Mouse (Mus musculus) hindbrain, embryonic 12.5 days (tissue): ENCODE measurements around the gene 1700113H08Rik. TPM values are rescaled to one million over a fixed set of nuclear protein-coding genes. Genes with fewer than 3 reads are reported as not detected.

ENCODE experiments used
- ATAC-seq: fragments of 200-750 bp; cut with Nextera tagmentation; 2 replicates; pipeline ENCODE4 v1.8.0; 2017; ENCODE audit warnings: moderate TSS enrichment; ENCODE audit not compliant: low FRiP score
- H3K27ac ChIP-seq: fragments of 300-500 bp; sonication (generic); 2 replicates; pipeline ENCODE4 v1.5.1; 2016; ENCODE audit warnings: mild to moderate bottlenecking
- H3K27me3 ChIP-seq: fragments of 300-500 bp; sonication (generic); 2 replicates; pipeline ENCODE4 v1.6.1; 2016; ENCODE audit warnings: mild to moderate bottlenecking
- H3K36me3 ChIP-seq: fragments of 300-500 bp; sonication (generic); 2 replicates; pipeline ENCODE4 v1.6.1; 2016; ENCODE audit warnings: mild to moderate bottlenecking
- H3K4me1 ChIP-seq: fragments of 300-500 bp; sonication (generic); 2 replicates; pipeline ENCODE4 v1.6.1; 2016
- H3K4me2 ChIP-seq: fragments of 300-500 bp; sonication (generic); replicated peaks from 2 replicates; pipeline ENCODE4 v1.6.1; 2016; ENCODE audit warnings: mild to moderate bottlenecking
- H3K4me3 ChIP-seq: fragments of 300-500 bp; sonication (generic); 2 replicates; pipeline ENCODE4 v1.5.1; 2016; ENCODE audit warnings: mild to moderate bottlenecking
- H3K9ac ChIP-seq: fragments of 300-500 bp; sonication (generic); 2 replicates; pipeline ENCODE4 v1.6.1; 2016; ENCODE audit warnings: mild to moderate bottlenecking, moderate library complexity
- H3K9me3 ChIP-seq: fragments of 300-500 bp; sonication (generic); replicated peaks from 2 replicates; pipeline ENCODE4 v1.6.1; 2016; ENCODE audit warnings: mild to moderate bottlenecking
- WGBS: fragments of 180-500 bp; shearing (Covaris S2); methylation state at CpG from one replicate; pipeline ENCODE4 v1.1.7; 2016; 5-methylcytosine and 5-hydroxymethylcytosine counted together
- polyA plus RNA-seq: library from polyadenylated mRNA; unstranded; fragments of >200 nt; fragmentation: Nextera tagmentation; extraction: Ambion mirVana; gene quantifications from 2 replicates; pipeline ENCODE4 v1.2.1, GENCODE M21; 2016

The 1700113H08Rik gene
- polyA plus RNA-seq, 1 experiment from 2014 or later, result 0.30 TPM

- Histone ChIP-seq H3K9ac (no peak overlapping the region), H3K4me2 (peak overlapping the region; percentile 42; the same call in 1 of the 2 replicates), H3K4me3 (no peak overlapping the region), H3K9me3 (no peaks in the 10 kb centered on the region), H3K36me3 (no peaks in the 10 kb centered on the region), H3K4me1 (peaks cover 28% of the 10 kb centered on the region), H3K27me3 (peaks cover 2% of the 10 kb centered on the region), H3K27ac (peak overlapping the region; percentile 52; the same call in 1 of the 2 replicates)
- WGBS, result 27% methylated on average over 5 of the region's 5 CpGs
- ATAC-seq, result no peak
These were observed 20.8 kb upstream of the 1700113H08Rik start for GRCm38 (mm10) chr10:87037062-87037461.

DNA sequence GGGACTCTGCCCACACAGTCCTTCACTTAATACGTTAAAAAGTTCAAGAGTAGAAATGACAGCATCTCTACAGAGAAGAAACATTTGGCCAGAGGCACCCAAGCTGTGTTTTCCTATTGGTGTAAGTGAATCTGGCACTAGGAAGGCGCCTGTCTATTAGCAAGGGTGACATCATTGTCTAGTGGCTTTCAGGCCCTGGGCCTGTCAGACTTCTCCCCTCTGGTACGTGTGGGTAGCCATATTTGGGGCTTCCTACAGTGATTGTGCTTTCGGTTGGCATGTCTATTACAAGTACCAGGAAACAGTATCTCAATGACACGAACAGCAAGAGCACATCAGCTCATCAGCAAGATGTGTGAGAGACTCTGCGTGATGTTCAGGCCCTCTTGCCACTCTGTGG lies 18.5 kb upstream of the 1700113H08Rik start:
- Histone ChIP-seq H3K27ac (no peak overlapping the region), H3K27me3 (peaks cover 9% of the 10 kb centered on the region), H3K4me1 (peaks cover 28% of the 10 kb centered on the region), H3K4me2 (no peak overlapping the region), H3K36me3 (no peaks in the 10 kb centered on the region), H3K4me3 (no peak overlapping the region), H3K9ac (no peak overlapping the region), H3K9me3 (no peaks in the 10 kb centered on the region)
- WGBS, result 90% methylated on average over 6 of the region's 6 CpGs
- ATAC-seq, result no peak

GRCm38 (mm10) chr10:87039800-87040199 lies 18.0 kb upstream of the 1700113H08Rik start:
- no peak overlapping the region for H3K9ac ChIP-seq
- no peak for ATAC-seq
- no peak overlapping the region for H3K4me3 ChIP-seq
- no peak overlapping the region for H3K4me2 ChIP-seq
- no peak overlapping the region for H3K27ac ChIP-seq
- H3K9me3 ChIP-seq, result no peaks in the 10 kb centered on the region
- 86% methylated on average over 3 of the region's 3 CpGs for WGBS
- H3K27me3 ChIP-seq, result peaks cover 9% of the 10 kb centered on the region
- H3K4me1 ChIP-seq, result peaks cover 27% of the 10 kb centered on the region
- no peaks in the 10 kb centered on the region for H3K36me3 ChIP-seq

DNA sequence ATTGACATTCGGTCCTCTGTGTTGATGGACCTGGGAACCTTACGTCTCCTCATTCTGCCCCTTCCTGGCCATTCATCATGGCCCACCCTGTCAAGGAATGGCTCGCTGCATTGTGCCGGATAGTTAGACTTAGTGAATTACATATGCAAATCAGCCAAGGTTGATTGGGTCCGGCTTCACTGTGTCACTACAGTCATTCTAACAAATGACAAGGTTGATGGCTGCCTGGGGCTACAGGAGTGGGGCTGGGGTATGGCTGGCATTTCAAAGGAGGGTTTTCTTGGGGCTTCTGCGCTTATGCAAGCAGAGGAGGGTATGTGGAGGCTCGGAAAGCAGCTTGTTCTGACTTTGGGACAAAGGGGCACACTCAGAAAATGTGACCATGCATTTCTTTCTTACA lies 16.6 kb upstream of the 1700113H08Rik start:
- Histone ChIP-seq H3K4me1 (peaks cover 13% of the 10 kb centered on the region), H3K9ac (no peak overlapping the region), H3K36me3 (no peaks in the 10 kb centered on the region), H3K4me2 (no peak overlapping the region), H3K9me3 (no peaks in the 10 kb centered on the region), H3K27ac (no peak overlapping the region), H3K4me3 (no peak overlapping the region), H3K27me3 (peaks cover 9% of the 10 kb centered on the region)
- ATAC-seq, result peak; percentile 62
- WGBS, result 46% methylated on average over 7 of the region's 7 CpGs

DNA sequence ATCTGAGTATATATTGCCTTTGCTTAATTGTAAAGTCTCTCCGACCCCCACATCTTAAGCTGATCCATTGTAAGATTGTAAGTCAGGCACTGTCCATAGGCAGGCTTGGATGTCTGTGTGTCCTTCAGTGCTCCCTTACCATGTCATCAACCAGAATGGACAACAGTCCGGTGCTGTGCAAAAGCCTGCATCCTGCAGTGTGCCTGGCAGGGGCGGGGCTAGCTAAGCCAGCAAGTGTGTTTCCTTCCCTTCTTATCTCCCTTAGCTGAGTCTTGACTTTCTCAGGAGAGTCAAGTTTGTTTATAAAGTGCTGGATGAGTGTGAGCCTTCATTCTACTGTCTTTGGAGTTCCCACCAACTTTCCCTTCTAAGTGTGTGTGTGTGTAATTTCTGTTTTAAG lies 12.6 kb upstream of the 1700113H08Rik start:
- Histone ChIP-seq H3K36me3 (no peaks in the 10 kb centered on the region), H3K9ac (no peak overlapping the region), H3K9me3 (no peaks in the 10 kb centered on the region), H3K4me3 (no peak overlapping the region), H3K4me1 (0 out of 2 replicates have a peak, but pooled peaks cover 5% of the 10 kb centered on the region), H3K27ac (no peak overlapping the region), H3K27me3 (peaks cover 7% of the 10 kb centered on the region; the same call in 1 of the 2 replicates), H3K4me2 (no peak overlapping the region)
- 72% methylated on average over 3 of the region's 3 CpGs for WGBS
- no peak for ATAC-seq

GRCm38 (mm10) chr10:87046469-87046868 lies 11.4 kb upstream of the 1700113H08Rik start:
- no peak overlapping the region for H3K9ac ChIP-seq
- ATAC-seq, result no peak
- H3K4me2 ChIP-seq, result no peak overlapping the region
- no peaks in the 10 kb centered on the region for H3K9me3 ChIP-seq
- WGBS, result 18% methylated on average over 6 of the region's 6 CpGs
- H3K36me3 ChIP-seq, result no peaks in the 10 kb centered on the region
- peaks cover 7% of the 10 kb centered on the region; the same call in 1 of the 2 replicates for H3K27me3 ChIP-seq
- H3K4me1 ChIP-seq, result 0 out of 2 replicates have a peak, but pooled peaks cover 5% of the 10 kb centered on the region
- no peak overlapping the region for H3K4me3 ChIP-seq
- no peak overlapping the region for H3K27ac ChIP-seq

- H3K9me3 ChIP-seq, result no peaks in the 10 kb centered on the region
- no peak overlapping the region for H3K27ac ChIP-seq
- no peak overlapping the region for H3K4me3 ChIP-seq
- no peak overlapping the region for H3K4me2 ChIP-seq
- 85% methylated on average over 10 of the region's 10 CpGs for WGBS
- H3K27me3 ChIP-seq, result peaks cover 7% of the 10 kb centered on the region; the same call in 1 of the 2 replicates
- H3K9ac ChIP-seq, result no peak overlapping the region
- H3K36me3 ChIP-seq, result no peaks in the 10 kb centered on the region
- ATAC-seq, result no peak
- H3K4me1 ChIP-seq, result 0 out of 2 replicates have a peak, but pooled peaks cover 5% of the 10 kb centered on the region
These were observed 10.8 kb upstream of the 1700113H08Rik start for GRCm38 (mm10) chr10:87046931-87047468.

DNA sequence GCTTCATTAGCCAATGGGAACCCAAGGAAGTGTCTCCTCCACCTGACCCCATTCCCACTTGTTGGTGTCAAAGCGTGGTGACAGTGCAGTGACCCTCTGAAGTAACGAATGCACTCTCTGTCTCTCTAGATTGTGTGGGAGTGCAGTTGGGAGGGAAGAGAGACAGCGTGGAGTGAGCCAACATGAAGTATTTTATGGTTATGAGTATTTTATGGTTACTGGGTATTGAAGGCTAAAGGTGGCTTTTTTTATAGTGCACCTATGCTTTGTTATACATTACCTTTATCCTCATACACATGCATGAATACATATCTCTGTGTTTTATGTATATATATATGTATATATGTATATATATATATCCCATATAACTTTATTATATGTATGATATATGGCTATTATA lies 8.7 kb upstream of the 1700113H08Rik start:
- Histone ChIP-seq H3K4me2 (no peak overlapping the region), H3K9me3 (no peaks in the 10 kb centered on the region), H3K36me3 (no peaks in the 10 kb centered on the region), H3K9ac (no peak overlapping the region), H3K27me3 (peaks cover under 1% of the 10 kb centered on the region; the same call in 1 of the 2 replicates), H3K27ac (no peak overlapping the region), H3K4me1 (0 out of 2 replicates have a peak, but pooled peaks cover 5% of the 10 kb centered on the region), H3K4me3 (no peak overlapping the region)
- ATAC-seq, result no peak
- 79% methylated on average over 3 of the region's 3 CpGs for WGBS

- no peak overlapping the region for H3K4me3 ChIP-seq
- no peaks in the 10 kb centered on the region for H3K36me3 ChIP-seq
- ATAC-seq, result no peak
- H3K9ac ChIP-seq, result no peak overlapping the region
- 0 out of 2 replicates have a peak, but pooled peaks cover under 1% of the 10 kb centered on the region for H3K4me1 ChIP-seq
- no peak overlapping the region for H3K4me2 ChIP-seq
- no peak overlapping the region for H3K27ac ChIP-seq
- peaks cover 7% of the 10 kb centered on the region; the same call in 1 of the 2 replicates for H3K27me3 ChIP-seq
- 62% methylated on average over 4 of the region's 4 CpGs for WGBS
- H3K9me3 ChIP-seq, result no peaks in the 10 kb centered on the region
These were observed 6.1 kb upstream of the 1700113H08Rik start for GRCm38 (mm10) chr10:87051714-87052113.

DNA sequence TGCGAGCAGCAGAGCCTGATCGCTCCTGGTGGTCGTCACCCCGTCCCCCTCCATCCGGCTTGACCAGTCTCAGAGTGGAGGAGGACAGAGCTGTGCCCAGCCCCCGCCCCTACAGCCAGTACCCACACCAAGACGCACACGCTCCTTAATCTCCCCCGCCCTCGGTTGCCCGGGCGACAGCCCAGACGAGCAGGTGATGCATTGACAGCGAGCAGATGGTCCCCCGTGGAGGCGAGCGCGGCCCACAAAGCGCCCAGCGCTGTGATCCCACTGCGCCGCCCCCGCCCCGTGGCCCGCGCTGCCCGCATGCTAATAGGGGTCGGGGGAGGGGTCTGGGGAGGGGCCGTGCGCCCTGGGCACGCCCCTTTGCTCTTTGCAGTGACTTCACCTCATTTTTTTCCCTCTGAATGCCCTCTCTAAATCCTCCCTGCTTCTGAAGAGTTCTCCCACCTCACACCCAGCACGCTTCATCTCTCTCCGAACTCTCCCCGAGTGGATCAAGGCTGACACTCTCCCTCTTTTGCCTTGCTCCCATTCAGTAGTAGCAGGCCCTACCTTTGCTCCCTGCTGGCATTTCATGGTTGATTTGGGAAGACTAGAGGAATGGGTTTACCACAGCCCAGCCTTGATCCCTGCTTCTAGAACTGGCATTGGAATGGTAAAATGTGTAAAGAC lies 543 bp downstream of the 1700113H08Rik start:
- no peaks in the 10 kb centered on the region for H3K36me3 ChIP-seq
- ATAC-seq, result peak; percentile 96
- H3K9me3 ChIP-seq, result no peaks in the 10 kb centered on the region
- peak overlapping the region; percentile 42 for H3K4me3 ChIP-seq
- peak overlapping the region; percentile 85 for H3K27ac ChIP-seq
- peak overlapping the region; percentile 67 for H3K4me2 ChIP-seq
- H3K4me1 ChIP-seq, result peaks cover 12% of the 10 kb centered on the region
- H3K27me3 ChIP-seq, result peaks cover 7% of the 10 kb centered on the region; the same call in 1 of the 2 replicates
- peak overlapping the region; percentile 54 for H3K9ac ChIP-seq
- 0% methylated on average over 27 of the region's 34 CpGs for WGBS

- peak overlapping the region; percentile 67 for H3K4me2 ChIP-seq
- peak overlapping the region; percentile 42 for H3K4me3 ChIP-seq
- WGBS, result 10% methylated on average over 9 of the region's 9 CpGs
- H3K27ac ChIP-seq, result peak overlapping the region; percentile 85
- H3K4me1 ChIP-seq, result peaks cover 12% of the 10 kb centered on the region
- peak; percentile 70 for ATAC-seq
- H3K9me3 ChIP-seq, result no peaks in the 10 kb centered on the region
- H3K27me3 ChIP-seq, result peaks cover 7% of the 10 kb centered on the region; the same call in 1 of the 2 replicates
- H3K9ac ChIP-seq, result peak overlapping the region; percentile 54
- H3K36me3 ChIP-seq, result no peaks in the 10 kb centered on the region
These were observed 1.1 kb downstream of the 1700113H08Rik start for GRCm38 (mm10) chr10:87058926-87059325.

DNA sequence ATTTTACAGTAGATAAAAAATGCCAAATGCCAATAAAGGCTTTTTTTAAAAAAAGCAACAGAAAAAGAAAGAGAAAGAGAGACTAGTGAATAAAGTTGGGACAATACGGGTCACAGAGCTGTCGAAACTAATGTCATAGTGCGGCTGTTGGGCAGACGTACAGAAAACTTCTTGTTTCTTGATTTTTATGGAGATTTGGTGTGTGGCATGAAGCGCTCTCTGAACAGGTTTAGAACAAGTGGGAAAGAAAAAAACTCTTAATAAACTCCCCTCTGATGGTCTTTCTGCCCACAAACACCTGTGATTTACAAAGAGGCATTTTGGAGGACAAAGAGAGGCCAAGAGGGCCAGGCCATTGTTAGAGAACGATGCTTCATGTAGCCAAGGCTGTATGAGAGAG lies 1.6 kb downstream of the 1700113H08Rik start:
- H3K9ac ChIP-seq, result no peak overlapping the region
- H3K4me1 ChIP-seq, result peaks cover 12% of the 10 kb centered on the region
- H3K9me3 ChIP-seq, result no peaks in the 10 kb centered on the region
- H3K36me3 ChIP-seq, result no peaks in the 10 kb centered on the region
- 39% methylated on average over 6 of the region's 6 CpGs for WGBS
- H3K4me2 ChIP-seq, result no peak overlapping the region
- no peak for ATAC-seq
- no peak overlapping the region for H3K4me3 ChIP-seq
- peaks cover 7% of the 10 kb centered on the region; the same call in 1 of the 2 replicates for H3K27me3 ChIP-seq
- H3K27ac ChIP-seq, result no peak overlapping the region
